Mouse (Mus musculus): ENCODE measurements around the gene Hmga1. TPM values are rescaled to one million over a fixed set of nuclear protein-coding genes. Genes with fewer than 3 reads are reported as not detected.

Gene Hmga1
- polyA plus RNA-seq, 1 experiment: 397 TPM

GRCm38 (mm10) chr17:27573772-27574320, 17.5 kb downstream of the Hmga1 start:
- H3K27me3 ChIP-seq (ENCODE audit: control insufficient read depth, insufficient read depth, insufficient read length): no peaks in the 10 kb centered on the region
- H3K36me3 ChIP-seq (ENCODE audit: control insufficient read depth, insufficient read depth): peaks cover 11% of the 10 kb centered on the region
- no peaks in the 10 kb centered on the region for H3K79me3 ChIP-seq (ENCODE audit: low read depth)
- no peak for TF ChIP-seq CEBPB (IDR thresholded peaks at IDR 0.05; ENCODE audit: low read depth)
- no peak for TF ChIP-seq MAX (IDR thresholded peaks at IDR 0.05)
- no peak for TF ChIP-seq USF1 (IDR thresholded peaks at IDR 0.05; ENCODE audit: low read depth)
- TF ChIP-seq CTCF (IDR thresholded peaks at IDR 0.05; ENCODE audit: control insufficient read depth, insufficient read depth, insufficient read length): no peak
- TF ChIP-seq MYOG (IDR thresholded peaks at IDR 0.05; ENCODE audit: control insufficient read depth, extremely low read depth, insufficient read length): no peak
- no peak for TF ChIP-seq MYOD1 (IDR thresholded peaks at IDR 0.05; ENCODE audit: control insufficient read depth, insufficient read length, low read depth)
- TF ChIP-seq FOSL1 (IDR thresholded peaks at IDR 0.05; ENCODE audit: insufficient read depth, low read length, poor library complexity, severe bottlenecking): no peak
- H3K4me3 ChIP-seq (ENCODE audit: insufficient read depth, poor library complexity, severe bottlenecking): no peak overlapping the region
- no peaks in the 10 kb centered on the region for H3K79me2 ChIP-seq (ENCODE audit: control insufficient read depth, insufficient read depth)
- H3ac ChIP-seq (ENCODE audit: control insufficient read depth, insufficient read length, low read depth): no peak overlapping the region

- TF ChIP-seq MAX (IDR thresholded peaks at IDR 0.05): no peak
- no peak for TF ChIP-seq MYOD1 (IDR thresholded peaks at IDR 0.05; ENCODE audit: control insufficient read depth, insufficient read length, low read depth)
- TF ChIP-seq MYOG (IDR thresholded peaks at IDR 0.05; ENCODE audit: control insufficient read depth, extremely low read depth, insufficient read length): no peak
- TF ChIP-seq USF1 (IDR thresholded peaks at IDR 0.05; ENCODE audit: low read depth): no peak
- TF ChIP-seq CTCF (IDR thresholded peaks at IDR 0.05; ENCODE audit: control insufficient read depth, insufficient read depth, insufficient read length): no peak
- no peak for TF ChIP-seq FOSL1 (IDR thresholded peaks at IDR 0.05; ENCODE audit: insufficient read depth, low read length, poor library complexity, severe bottlenecking)
- no peaks in the 10 kb centered on the region for H3K79me2 ChIP-seq (ENCODE audit: control insufficient read depth, insufficient read depth)
- H3K36me3 ChIP-seq (ENCODE audit: control insufficient read depth, insufficient read depth): peaks cover 19% of the 10 kb centered on the region
- H3K79me3 ChIP-seq (ENCODE audit: low read depth): no peaks in the 10 kb centered on the region
- H3K4me3 ChIP-seq (ENCODE audit: insufficient read depth, poor library complexity, severe bottlenecking): no peak overlapping the region
- H3ac ChIP-seq (ENCODE audit: control insufficient read depth, insufficient read length, low read depth): no peak overlapping the region
- no peaks in the 10 kb centered on the region for H3K27me3 ChIP-seq (ENCODE audit: control insufficient read depth, insufficient read depth, insufficient read length)
These were observed 18.3 kb downstream of the Hmga1 start for GRCm38 (mm10) chr17:27574470-27575115.

- TF ChIP-seq FOSL1 (IDR thresholded peaks at IDR 0.05; ENCODE audit: insufficient read depth, low read length, poor library complexity, severe bottlenecking): no peak
- no peak for TF ChIP-seq CEBPB (IDR thresholded peaks at IDR 0.05; ENCODE audit: low read depth)
- TF ChIP-seq CTCF (IDR thresholded peaks at IDR 0.05; ENCODE audit: control insufficient read depth, insufficient read depth, insufficient read length): no peak
- TF ChIP-seq USF1 (IDR thresholded peaks at IDR 0.05; ENCODE audit: low read depth): no peak
- TF ChIP-seq MYOD1 (IDR thresholded peaks at IDR 0.05; ENCODE audit: control insufficient read depth, insufficient read length, low read depth): no peak
- TF ChIP-seq MAX (IDR thresholded peaks at IDR 0.05): no peak
- Histone ChIP-seq H3K36me3 (ENCODE audit: control insufficient read depth, insufficient read depth) (peaks cover 25% of the 10 kb centered on the region), H3ac (ENCODE audit: control insufficient read depth, insufficient read length, low read depth) (no peak overlapping the region), H3K27me3 (ENCODE audit: control insufficient read depth, insufficient read depth, insufficient read length) (no peaks in the 10 kb centered on the region), H3K79me2 (ENCODE audit: control insufficient read depth, insufficient read depth) (no peaks in the 10 kb centered on the region), H3K79me3 (ENCODE audit: low read depth) (no peaks in the 10 kb centered on the region), H3K4me3 (ENCODE audit: insufficient read depth, poor library complexity, severe bottlenecking) (no peak overlapping the region)
These were observed 18.9 kb downstream of the Hmga1 start for GRCm38 (mm10) chr17:27575116-27575776.

- Histone ChIP-seq H3K4me3 (ENCODE audit: insufficient read depth, poor library complexity, severe bottlenecking) (no peak overlapping the region), H3K79me3 (ENCODE audit: low read depth) (no peaks in the 10 kb centered on the region), H3K79me2 (ENCODE audit: control insufficient read depth, insufficient read depth) (no peaks in the 10 kb centered on the region), H3K36me3 (ENCODE audit: control insufficient read depth, insufficient read depth) (peaks cover 33% of the 10 kb centered on the region), H3ac (ENCODE audit: control insufficient read depth, insufficient read length, low read depth) (no peak overlapping the region), H3K27me3 (ENCODE audit: control insufficient read depth, insufficient read depth, insufficient read length) (no peaks in the 10 kb centered on the region)
- no peak for TF ChIP-seq CTCF (IDR thresholded peaks at IDR 0.05; ENCODE audit: control insufficient read depth, insufficient read depth, insufficient read length)
- no peak for TF ChIP-seq MYOG (IDR thresholded peaks at IDR 0.05; ENCODE audit: control insufficient read depth, extremely low read depth, insufficient read length)
- no peak for TF ChIP-seq MYOD1 (IDR thresholded peaks at IDR 0.05; ENCODE audit: control insufficient read depth, insufficient read length, low read depth)
These were observed 19.8 kb downstream of the Hmga1 start for GRCm38 (mm10) chr17:27576056-27576455.

- Histone ChIP-seq H3K4me3 (ENCODE audit: insufficient read depth, poor library complexity, severe bottlenecking) (no peak overlapping the region), H3ac (ENCODE audit: control insufficient read depth, insufficient read length, low read depth) (peak overlapping the region; percentile 20), H3K27me3 (ENCODE audit: control insufficient read depth, insufficient read depth, insufficient read length) (no peaks in the 10 kb centered on the region), H3K36me3 (ENCODE audit: control insufficient read depth, insufficient read depth) (peaks cover 43% of the 10 kb centered on the region), H3K79me2 (ENCODE audit: control insufficient read depth, insufficient read depth) (no peaks in the 10 kb centered on the region), H3K79me3 (ENCODE audit: low read depth) (no peaks in the 10 kb centered on the region)
- TF ChIP-seq MYOD1 (IDR thresholded peaks at IDR 0.05; ENCODE audit: control insufficient read depth, insufficient read length, low read depth): no peak
- TF ChIP-seq USF1 (IDR thresholded peaks at IDR 0.05; ENCODE audit: low read depth): no peak
- TF ChIP-seq CEBPB (IDR thresholded peaks at IDR 0.05; ENCODE audit: low read depth): no peak
- no peak for TF ChIP-seq MAX (IDR thresholded peaks at IDR 0.05)
- no peak for TF ChIP-seq CTCF (IDR thresholded peaks at IDR 0.05; ENCODE audit: control insufficient read depth, insufficient read depth, insufficient read length)
- no peak for TF ChIP-seq FOSL1 (IDR thresholded peaks at IDR 0.05; ENCODE audit: insufficient read depth, low read length, poor library complexity, severe bottlenecking)
- no peak for TF ChIP-seq MYOG (IDR thresholded peaks at IDR 0.05; ENCODE audit: control insufficient read depth, extremely low read depth, insufficient read length)
These were observed 21.2 kb downstream of the Hmga1 start for GRCm38 (mm10) chr17:27577468-27577867.

Data from C2C12 (cell line).